Mouse (Mus musculus) midbrain, embryonic 14.5 days (tissue): ENCODE data around the gene Mapk3. TPM values are rescaled to one million over a fixed set of nuclear protein-coding genes. Genes with fewer than 3 reads are reported as not detected.

Source experiments
- ATAC-seq: fragments of 200-750 bp; cut with Nextera tagmentation; 2 replicates; pipeline ENCODE4 v1.8.0; 2017; ENCODE audit warnings: moderate number of reproducible peaks, moderate library complexity; ENCODE audit not compliant: low FRiP score, low TSS enrichment
- DNase-seq: peaks from one replicate; pipeline ENCODE4 v3.0.0-alpha.2; 2015
- H3K27ac ChIP-seq: fragments of 300-500 bp; sonication (generic); replicated peaks from 2 replicates; pipeline ENCODE4 v1.5.1; 2014; ENCODE audit warnings: mild to moderate bottlenecking, low read depth, low read length, moderate library complexity
- H3K27me3 ChIP-seq: fragments of 300-500 bp; sonication (generic); 2 replicates; pipeline ENCODE4 v1.6.1; 2014; ENCODE audit warnings: low read length, control low read depth, mixed read lengths; ENCODE audit not compliant: control insufficient read depth, insufficient read depth
- H3K36me3 ChIP-seq: fragments of 300-500 bp; sonication (generic); 2 replicates; pipeline ENCODE4 v1.6.1; 2014; ENCODE audit warnings: low read length, control low read depth; ENCODE audit not compliant: control insufficient read depth, insufficient read depth
- H3K4me1 ChIP-seq: fragments of 300-500 bp; sonication (generic); 2 replicates; pipeline ENCODE4 v1.6.1; 2014; ENCODE audit warnings: mild to moderate bottlenecking, antibody characterized with exemption, low read length, control low read depth; ENCODE audit not compliant: control insufficient read depth, insufficient read depth
- H3K4me2 ChIP-seq: fragments of 300-500 bp; sonication (generic); 2 replicates; pipeline ENCODE4 v1.6.1; 2014; ENCODE audit warnings: mild to moderate bottlenecking, low read length, moderate library complexity
- H3K4me3 ChIP-seq: fragments of 300-500 bp; sonication (generic); replicated peaks from 2 replicates; pipeline ENCODE4 v1.5.1; 2014; ENCODE audit warnings: low read depth, low read length
- H3K9ac ChIP-seq: fragments of 300-500 bp; sonication (generic); replicated peaks from 2 replicates; pipeline ENCODE4 v1.6.1; 2014; ENCODE audit warnings: mild to moderate bottlenecking, low read length, moderate library complexity
- H3K9me3 ChIP-seq: fragments of 300-500 bp; sonication (generic); 2 replicates; pipeline ENCODE4 v1.6.1; 2016; ENCODE audit warnings: low read length, control low read depth, mixed read lengths; ENCODE audit not compliant: control insufficient read depth
- WGBS: fragments of 180-500 bp; shearing (Covaris S2); extraction: QIAGEN DNeasy Blood & Tissue Kit; methylation state at CpG from one replicate; pipeline ENCODE4 v1.1.7; 2014; 5-methylcytosine and 5-hydroxymethylcytosine counted together
- polyA plus RNA-seq: library from polyadenylated mRNA; unstranded; fragments of >200 nt; fragmentation: Nextera tagmentation; extraction: Ambion mirVana; gene quantifications from 2 replicates; pipeline ENCODE4 v1.2.1, GENCODE M21; 2014

Mapk3 gene
- polyA plus RNA-seq, 1 experiment from 2014 or later: 78.4 TPM

DNA sequence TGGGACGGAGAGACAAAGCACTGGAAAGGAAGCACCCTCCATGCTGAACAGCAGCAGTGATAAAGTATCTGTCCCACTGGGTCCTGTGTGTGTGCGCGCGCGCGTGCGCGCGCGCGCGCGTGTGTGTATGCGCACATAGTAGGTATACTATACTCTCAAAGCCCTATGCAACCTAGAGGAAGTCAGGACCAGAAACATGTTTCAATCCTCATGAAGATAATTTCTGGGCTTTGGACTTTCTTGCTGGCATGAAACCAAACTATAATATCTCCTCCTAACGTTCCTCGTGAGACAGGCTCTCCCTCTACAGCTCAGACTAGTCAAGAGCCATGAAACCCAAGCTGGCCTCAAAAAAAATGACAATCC lies 41.6 kb downstream of the Mapk3 start:
- no peak for ATAC-seq
- Histone ChIP-seq H3K36me3 (peaks cover 11% of the 10 kb centered on the region), H3K27me3 (no peaks in the 10 kb centered on the region), H3K9me3 (no peaks in the 10 kb centered on the region), H3K4me1 (peaks cover 24% of the 10 kb centered on the region), H3K4me3 (no peak overlapping the region), H3K9ac (no peak overlapping the region), H3K4me2 (no peak overlapping the region), H3K27ac (no peak overlapping the region)
- WGBS: 97% methylated on average over 16 of the region's 16 CpGs
- no peak for DNase-seq

DNA sequence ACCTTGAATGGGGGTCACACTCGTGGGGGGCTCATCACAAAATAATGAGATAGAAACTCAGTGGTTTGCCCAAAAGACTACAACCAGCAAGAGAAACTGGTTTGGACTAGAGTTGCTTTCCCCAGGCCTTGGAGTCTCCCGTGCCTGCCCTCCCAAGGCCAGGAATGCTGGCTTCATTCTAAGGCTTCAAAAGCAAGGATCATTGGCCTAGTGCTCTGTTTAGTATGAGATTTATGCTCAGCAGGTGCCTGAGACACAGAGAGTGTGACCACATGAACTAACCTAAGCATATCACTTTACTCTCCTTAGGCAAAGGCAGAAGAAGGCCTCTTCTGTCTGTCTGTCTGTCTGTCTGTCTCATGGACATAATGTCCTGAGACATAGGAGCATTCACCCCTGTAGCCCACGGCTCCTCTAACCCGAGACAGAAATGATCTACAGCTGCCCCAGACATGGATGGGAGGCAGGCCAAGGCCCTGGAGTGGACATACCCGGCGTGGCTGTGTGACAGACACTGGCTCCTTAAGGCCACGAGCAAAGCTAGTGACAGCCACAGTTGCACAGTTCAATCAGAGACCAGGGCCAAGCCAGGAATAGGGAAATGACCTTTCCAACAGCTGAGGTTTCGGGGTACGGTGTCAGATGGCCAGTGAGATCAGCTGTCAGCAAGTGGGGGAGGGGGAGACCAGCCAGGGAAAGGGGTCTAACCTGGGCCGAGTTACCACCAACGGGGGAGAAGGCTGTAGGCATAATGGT lies 42.9 kb downstream of the Mapk3 start:
- Histone ChIP-seq H3K27ac (no peak overlapping the region), H3K4me3 (no peak overlapping the region), H3K27me3 (no peaks in the 10 kb centered on the region), H3K36me3 (no peaks in the 10 kb centered on the region), H3K4me2 (no peak overlapping the region), H3K4me1 (peaks cover 18% of the 10 kb centered on the region), H3K9me3 (no peaks in the 10 kb centered on the region), H3K9ac (no peak overlapping the region)
- 93% methylated on average over 11 of the region's 11 CpGs for WGBS
- no peak for ATAC-seq
- no peak for DNase-seq

DNA sequence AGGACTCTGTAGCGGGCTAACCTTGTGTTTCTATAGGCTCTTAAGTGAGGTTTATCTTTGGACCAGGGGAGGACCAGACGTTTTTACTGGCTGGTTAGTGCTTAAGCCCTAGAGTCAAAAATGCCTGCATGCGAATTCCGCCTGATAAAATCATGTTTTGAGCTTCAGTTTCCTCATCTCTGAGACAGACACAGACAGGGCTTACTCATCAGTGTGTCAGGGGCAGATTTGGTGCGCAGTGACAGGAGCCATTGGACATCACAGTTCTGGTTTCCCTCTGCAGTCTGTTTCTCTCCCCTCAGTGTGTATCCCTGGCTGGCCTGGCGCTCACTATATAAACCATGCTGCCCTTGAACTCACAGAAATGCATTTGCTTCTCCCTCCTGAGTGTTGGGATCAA lies 43.8 kb downstream of the Mapk3 start:
- 95% methylated on average over 6 of the region's 6 CpGs for WGBS
- no peak for DNase-seq

DNA sequence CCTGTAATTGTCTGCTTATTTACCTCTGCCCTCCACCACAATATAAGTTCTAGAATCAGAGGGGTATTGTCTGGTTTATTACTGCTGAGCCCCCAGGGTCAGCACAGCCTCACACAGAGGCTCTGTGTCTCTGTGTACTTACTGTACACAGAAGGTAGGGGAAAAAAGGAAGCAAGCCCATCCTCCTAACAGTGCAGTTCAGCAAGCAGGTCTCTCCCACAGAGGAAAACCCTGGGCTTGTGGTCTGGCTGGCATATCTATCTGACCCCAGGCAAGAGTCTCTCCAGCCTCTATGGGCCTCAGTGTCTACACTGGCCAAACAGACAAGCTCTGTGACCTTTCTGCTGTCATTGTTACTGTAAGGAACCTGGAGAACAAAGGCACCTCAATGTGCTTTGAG lies 44.4 kb downstream of the Mapk3 start:
- Histone ChIP-seq H3K4me3 (no peak overlapping the region), H3K4me2 (no peak overlapping the region), H3K27ac (no peak overlapping the region), H3K36me3 (no peaks in the 10 kb centered on the region), H3K4me1 (peaks cover 17% of the 10 kb centered on the region), H3K9me3 (no peaks in the 10 kb centered on the region), H3K27me3 (no peaks in the 10 kb centered on the region), H3K9ac (no peak overlapping the region)
- DNase-seq (no peak), ATAC-seq (no peak)

More for the DNA sequence above, 43.8 kb downstream of the Mapk3 start:
- Histone ChIP-seq H3K4me2 (no peak overlapping the region), H3K27ac (no peak overlapping the region), H3K9ac (no peak overlapping the region), H3K27me3 (no peaks in the 10 kb centered on the region), H3K4me1 (peaks cover 14% of the 10 kb centered on the region), H3K4me3 (no peak overlapping the region), H3K9me3 (no peaks in the 10 kb centered on the region), H3K36me3 (no peaks in the 10 kb centered on the region)
- ATAC-seq: no peak

DNA sequence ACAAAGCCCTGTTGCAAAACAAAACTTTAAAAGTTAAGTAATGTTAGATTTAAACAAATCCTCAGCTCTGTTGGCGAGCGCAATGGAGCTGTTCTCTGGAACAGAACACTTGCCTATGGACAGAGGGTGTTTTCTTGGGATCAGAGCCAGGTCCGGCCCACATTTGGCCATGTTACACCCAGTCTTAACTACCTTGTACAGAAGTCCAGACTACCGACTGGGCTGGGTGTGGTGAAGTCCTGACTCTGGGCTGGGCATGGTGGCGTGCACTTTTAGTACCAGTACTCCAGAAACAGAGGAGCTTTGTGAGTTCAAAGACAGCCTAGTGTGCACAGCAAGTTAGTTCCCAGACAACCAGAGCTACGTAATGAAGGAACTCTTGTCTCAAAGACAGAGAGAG lies 47.6 kb downstream of the Mapk3 start:
- WGBS: 93% methylated on average over 6 of the region's 6 CpGs
- H3K9me3 ChIP-seq: no peaks in the 10 kb centered on the region
- ATAC-seq: no peak
- H3K36me3 ChIP-seq: no peaks in the 10 kb centered on the region
- no peak overlapping the region for H3K4me3 ChIP-seq
- H3K27me3 ChIP-seq: no peaks in the 10 kb centered on the region
- DNase-seq: no peak
- peaks cover 13% of the 10 kb centered on the region for H3K4me1 ChIP-seq
- no peak overlapping the region for H3K4me2 ChIP-seq
- no peak overlapping the region for H3K27ac ChIP-seq
- H3K9ac ChIP-seq: no peak overlapping the region

DNA sequence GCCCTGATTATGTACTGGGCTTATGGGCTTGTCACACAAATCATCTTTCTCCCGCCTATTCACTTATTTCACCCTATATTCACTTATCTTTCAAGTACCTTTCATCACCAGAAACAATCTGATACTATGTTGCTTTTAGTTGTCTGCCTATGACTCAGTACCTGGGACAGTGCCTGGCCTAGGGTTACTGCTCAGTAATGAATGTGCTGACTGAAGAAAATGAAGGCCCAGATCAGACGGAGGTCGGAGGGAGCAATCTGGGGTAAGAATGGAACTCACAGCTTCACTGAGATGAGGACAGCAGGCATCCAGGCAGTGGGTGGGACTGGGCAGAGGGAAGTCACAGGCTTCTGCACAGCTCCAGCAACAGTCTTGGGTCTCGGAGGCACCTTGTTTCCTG lies 48.0 kb downstream of the Mapk3 start:
- H3K36me3 ChIP-seq: no peaks in the 10 kb centered on the region
- H3K9ac ChIP-seq: no peak overlapping the region
- H3K4me1 ChIP-seq: peaks cover 13% of the 10 kb centered on the region
- no peak overlapping the region for H3K4me3 ChIP-seq
- H3K27ac ChIP-seq: no peak overlapping the region
- 72% methylated on average over 4 of the region's 4 CpGs for WGBS
- no peak for ATAC-seq
- H3K9me3 ChIP-seq: no peaks in the 10 kb centered on the region
- H3K27me3 ChIP-seq: no peaks in the 10 kb centered on the region
- no peak for DNase-seq
- no peak overlapping the region for H3K4me2 ChIP-seq

DNA sequence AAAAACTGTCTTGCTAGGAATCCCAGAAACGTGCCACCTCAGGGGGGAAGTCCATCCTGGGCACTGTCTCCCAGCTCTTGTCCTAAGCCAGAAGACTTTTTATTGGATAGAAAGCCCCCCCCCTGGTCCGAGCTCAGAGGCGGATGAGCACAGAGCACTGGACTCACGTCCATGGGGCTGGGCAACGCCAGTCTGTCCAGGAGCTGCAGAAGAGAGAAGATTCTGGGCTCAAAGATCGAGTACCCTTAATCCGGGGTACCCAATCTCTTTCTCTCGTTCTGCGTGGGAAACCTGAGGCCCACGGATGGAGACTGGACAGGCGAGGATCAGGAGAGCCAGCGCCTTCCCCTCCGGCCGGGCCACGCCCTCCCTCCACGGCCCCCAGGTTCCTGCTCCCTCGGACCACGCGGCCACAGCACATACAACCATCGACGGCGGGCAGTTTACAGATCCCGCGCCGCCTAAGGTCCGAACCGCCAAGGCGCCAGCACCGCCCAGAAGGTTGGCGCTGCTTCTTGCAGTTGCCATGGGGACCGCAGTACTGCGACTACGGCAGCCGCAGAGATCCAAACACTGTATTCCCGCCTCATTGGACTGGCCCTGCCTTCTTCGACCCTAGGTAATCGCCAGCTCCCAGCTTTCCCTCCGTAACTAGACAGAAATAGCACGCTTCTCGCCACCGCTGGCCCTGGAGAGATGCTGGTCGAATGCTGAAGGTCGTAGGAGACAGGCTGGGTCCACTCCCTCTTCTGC lies 49.5 kb downstream of the Mapk3 start:
- under 1% methylated on average over 43 of the region's 43 CpGs for WGBS

DNA sequence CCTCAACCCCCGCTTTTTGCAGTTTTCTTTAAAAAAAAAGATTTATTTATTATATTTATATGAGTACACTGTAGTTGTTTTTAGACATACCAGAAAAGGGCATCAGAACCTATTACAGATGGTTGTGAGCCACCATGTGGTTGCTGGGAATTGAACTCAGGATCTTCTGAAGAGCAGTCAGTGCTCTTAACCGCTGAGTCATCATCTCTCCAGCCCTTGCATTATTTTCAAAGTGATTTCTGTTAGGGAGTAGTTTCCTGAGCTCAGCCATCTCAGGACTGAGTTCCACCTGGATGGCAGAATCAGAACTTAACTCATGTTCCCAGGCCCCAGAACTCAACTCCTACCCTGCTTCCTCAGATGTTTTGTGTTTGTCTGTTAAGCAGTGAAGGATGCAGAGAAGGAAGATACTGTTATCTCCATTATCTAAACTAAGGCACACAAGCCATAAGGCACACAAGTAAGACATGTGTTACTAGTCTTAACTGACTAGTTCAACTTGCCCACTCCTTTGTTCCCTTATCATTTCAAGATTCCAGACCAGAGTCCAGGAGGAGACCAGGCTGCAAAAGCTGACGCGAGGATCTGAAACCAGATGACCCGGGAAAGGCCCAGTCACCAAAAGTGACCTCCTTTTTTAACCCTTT lies 50.4 kb downstream of the Mapk3 start:
- no peak for ATAC-seq

More for the DNA sequence above, 49.5 kb downstream of the Mapk3 start:
- peak overlapping the region; percentile 66 for H3K27ac ChIP-seq
- peak; percentile 91 for ATAC-seq
- peak; percentile 92 for DNase-seq
- peak overlapping the region; percentile 74 for H3K9ac ChIP-seq
- H3K4me2 ChIP-seq: peak overlapping the region; percentile 89
- H3K27me3 ChIP-seq: no peaks in the 10 kb centered on the region
- H3K4me1 ChIP-seq: peaks cover 13% of the 10 kb centered on the region
- H3K36me3 ChIP-seq: no peaks in the 10 kb centered on the region
- H3K4me3 ChIP-seq: peak overlapping the region; percentile 68
- no peaks in the 10 kb centered on the region for H3K9me3 ChIP-seq

More for the DNA sequence above, 50.4 kb downstream of the Mapk3 start:
- H3K9me3 ChIP-seq: no peaks in the 10 kb centered on the region
- no peak overlapping the region for H3K9ac ChIP-seq
- H3K4me2 ChIP-seq: peak overlapping the region; percentile 89; the same call in 1 of the 2 replicates
- H3K27me3 ChIP-seq: no peaks in the 10 kb centered on the region
- no peak overlapping the region for H3K27ac ChIP-seq
- WGBS: 75% methylated on average over 5 of the region's 5 CpGs
- no peak for DNase-seq
- H3K4me1 ChIP-seq: peaks cover 13% of the 10 kb centered on the region
- no peak overlapping the region; the same call in 1 of the 2 replicates for H3K4me3 ChIP-seq
- no peaks in the 10 kb centered on the region for H3K36me3 ChIP-seq
